Mouse (Mus musculus) monocyte, adult 5-6 weeks (primary cell): ENCODE data around the gene Slc5a4a. TPM values are rescaled to one million over a fixed set of nuclear protein-coding genes. Genes with fewer than 3 reads are reported as not detected.

Source experiments
- ATAC-seq: fragments of 153-309, 156-312 bp; replicated peaks from 2 replicates; pipeline ENCODE4 v1.8.0; 2017; ENCODE audit warnings: mild to moderate bottlenecking; ENCODE audit not compliant: low TSS enrichment, insufficient number of reproducible peaks, severe bottlenecking, poor library complexity, low FRiP score
- total RNA-seq: library from RNA; stranded (forward); fragments of 200-1000, 200-491, 200-594 nt; gene quantifications from 3 replicates; pipeline ENCODE4 v1.2.3, GENCODE M21; 2017

Slc5a4a gene
- total RNA-seq, 1 experiment from 2014 or later, result not detected

GRCm38 (mm10) chr10:76212121-76212520 is 64.9 kb downstream of the Slc5a4a start:
- ATAC-seq, result no peak

DNA sequence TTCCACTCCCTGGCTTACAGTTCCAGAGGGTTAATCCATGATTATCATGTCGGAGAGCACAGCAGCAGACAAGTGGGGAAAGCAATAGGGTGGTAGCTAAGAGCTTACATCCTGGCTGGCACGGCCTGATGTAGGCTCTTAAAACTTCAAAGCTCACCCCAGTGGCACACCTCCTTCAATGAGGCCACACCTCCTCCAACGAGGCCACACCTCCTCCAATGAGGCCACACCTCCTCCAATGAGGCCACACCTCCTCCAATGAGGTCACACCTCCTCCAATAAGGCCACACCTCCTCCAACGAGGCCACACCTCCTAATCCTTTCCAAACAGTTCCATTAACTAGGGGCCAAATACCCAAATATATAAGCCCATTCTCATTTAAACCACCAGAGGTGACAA is 66.9 kb downstream of the Slc5a4a start:
- no peak for ATAC-seq

DNA sequence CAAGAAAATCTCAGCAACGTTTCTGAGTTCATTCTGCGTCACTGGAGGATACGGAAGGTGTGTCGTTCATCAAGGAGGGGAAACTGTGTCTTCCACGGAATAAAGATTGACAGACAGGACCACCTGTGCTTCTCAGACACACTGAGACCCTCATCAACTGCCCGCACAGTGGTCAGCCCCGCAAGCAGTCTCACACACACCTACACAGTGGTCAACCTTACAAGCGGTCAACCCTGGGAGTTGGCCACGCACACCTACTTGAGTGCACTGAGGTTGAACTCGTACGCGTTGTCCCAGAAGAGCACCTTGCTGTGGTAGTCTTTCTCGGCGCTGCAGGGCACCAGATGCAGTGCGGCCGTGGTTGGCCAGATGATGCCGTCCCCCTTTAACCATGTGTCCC is 69.8 kb downstream of the Slc5a4a start:
- ATAC-seq, result no peak

DNA sequence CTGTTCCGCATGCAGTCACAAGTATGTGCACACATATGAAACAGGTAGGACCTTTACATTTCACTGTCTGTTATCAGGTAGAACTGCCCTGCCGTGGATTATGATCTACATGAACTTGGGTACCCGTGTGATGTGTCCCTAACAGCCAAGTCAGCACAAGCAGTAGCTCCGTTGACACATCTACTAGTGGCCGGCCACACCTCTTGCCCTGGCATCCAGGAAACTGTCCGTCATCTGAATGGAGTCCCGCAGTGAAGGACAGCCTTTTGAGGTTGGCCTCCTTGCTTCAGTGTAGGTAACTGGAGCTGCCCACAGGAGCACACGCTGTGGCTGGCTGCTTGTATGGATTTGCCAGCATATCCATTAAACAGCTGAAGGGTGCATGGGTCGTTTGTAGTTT is 71.0 kb downstream of the Slc5a4a start:
- ATAC-seq, result no peak

DNA sequence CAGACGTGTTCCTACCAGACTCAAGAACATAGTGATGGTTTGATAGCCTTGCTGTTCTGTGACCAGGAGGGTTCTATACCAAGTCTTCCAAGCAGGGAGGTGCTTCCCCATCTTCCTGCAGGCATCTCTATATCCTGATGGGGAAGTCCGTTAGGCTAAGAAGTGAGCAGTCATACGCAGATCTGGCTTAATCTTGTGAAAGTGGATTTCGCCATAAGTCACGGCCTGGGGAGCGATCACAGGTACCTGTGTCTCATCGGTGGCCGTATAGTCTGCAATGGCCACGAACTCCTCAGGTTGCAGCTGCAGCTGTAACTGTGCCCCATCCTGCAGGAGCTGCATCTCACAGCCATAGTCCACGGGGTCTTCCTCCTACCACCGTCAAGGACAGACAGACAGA is 78.7 kb downstream of the Slc5a4a start:
- ATAC-seq, result no peak

GRCm38 (mm10) chr10:76229627-76230026 is 82.4 kb downstream of the Slc5a4a start:
- ATAC-seq, result no peak

- ATAC-seq, result peak; percentile 90
Observed at GRCm38 (mm10) chr10:76237341-76238225, 90.3 kb downstream of the Slc5a4a start, which contains the start of gene Prmt2. Gene Prmt2 (minus strand): TSS chr10:76237865.

Other genes with a start within 250 kb of the Slc5a4a start
- 16.2 to 31.0 TPM (median 19.4 TPM) in 3 replicates for gene Smarcb1, start 225.8 kb upstream of the Slc5a4a start, total RNA-seq
- gene Chchd10, start 214.3 kb upstream of the Slc5a4a start, total RNA-seq, result 1.4 to 5.9 TPM (median 5.8 TPM) in 3 replicates
- gene Mmp11, start 211.0 kb upstream of the Slc5a4a start, total RNA-seq, result 1.1 TPM in 1 of 3 replicates, not detected in the others
- 2.2 TPM in 1 of 3 replicates, not detected in the others for gene Gm867, start 206.8 kb upstream of the Slc5a4a start, total RNA-seq
- 0.87 to 5.0 TPM (median 1.2 TPM) in 3 replicates for gene Vpreb3, start 204.4 kb upstream of the Slc5a4a start, total RNA-seq
- gene Gm5134, start 192.9 kb upstream of the Slc5a4a start, total RNA-seq, result 0.10 to 0.53 TPM in 2 of 3 replicates, not detected in the other
- 4.8 to 11.1 TPM (median 10.7 TPM) in 3 replicates for gene Zfp280b, start 114.8 kb upstream of the Slc5a4a start, total RNA-seq
- not detected in 3 replicates for gene Slc5a4b, start 36.5 kb upstream of the Slc5a4a start, total RNA-seq
- 4.3 to 12.5 TPM (median 5.0 TPM) in 3 replicates for gene Prmt2, start 90.4 kb downstream of the Slc5a4a start, total RNA-seq
- gene S100b, start 106.4 kb downstream of the Slc5a4a start, total RNA-seq, result not detected in 3 replicates
- 5.5 to 8.2 TPM (median 6.8 TPM) in 3 replicates for gene Dip2a, start 197.8 kb downstream of the Slc5a4a start, total RNA-seq